Mouse (Mus musculus): ENCODE results near the gene Ccdc148. TPM values are rescaled to one million over a fixed set of nuclear protein-coding genes. Genes with fewer than 3 reads are reported as not detected.

The Ccdc148 gene
- polyA plus RNA-seq, 1 experiment from 2014 or later = 0.27 TPM

DNA sequence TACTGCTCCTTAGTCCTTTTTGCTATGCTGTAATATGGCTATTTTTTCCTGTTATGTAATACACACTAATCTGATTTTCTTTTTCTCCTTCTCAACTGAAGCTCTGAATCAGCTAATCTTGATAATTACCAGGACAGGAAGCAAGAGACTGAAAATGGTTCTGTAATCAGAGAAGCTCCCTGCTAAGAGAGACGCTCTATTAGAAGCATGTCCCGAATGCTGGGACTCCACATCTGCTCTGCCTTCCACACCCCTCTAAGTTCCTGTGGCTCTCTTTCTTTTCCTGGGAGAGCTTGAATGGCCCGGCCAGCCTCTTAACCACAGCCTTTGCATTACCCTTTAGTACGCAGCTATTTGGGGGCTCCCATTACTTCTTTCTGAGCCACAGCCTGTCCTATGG is 255.4 kb downstream of the Ccdc148 start:
- Histone ChIP-seq H3K4me3 (ENCODE audit: low read depth, low read length) (no peak overlapping the region), H3K27me3 (ENCODE audit: control insufficient read depth, insufficient read depth, low read length) (no peaks in the 10 kb centered on the region), H3K27ac (ENCODE audit: low read depth, low read length) (no peak overlapping the region), H3K4me1 (ENCODE audit: control insufficient read depth, insufficient read depth, low read length) (peaks cover 12% of the 10 kb centered on the region), H3K4me2 (no peak overlapping the region), H3K36me3 (ENCODE audit: control insufficient read depth, insufficient read depth, low read length) (no peaks in the 10 kb centered on the region), H3K9me3 (replicated peaks; ENCODE audit: control insufficient read depth, low read length) (no peaks in the 10 kb centered on the region), H3K9ac (ENCODE audit: low read depth, low read length) (no peak overlapping the region)
- no peak for ATAC-seq (replicated peaks; ENCODE audit: insufficient number of reproducible peaks, low FRiP score, low TSS enrichment)
- WGBS (ENCODE audit: insufficient replicate concordance) = 43% methylated on average over 4 of the region's 4 CpGs

DNA sequence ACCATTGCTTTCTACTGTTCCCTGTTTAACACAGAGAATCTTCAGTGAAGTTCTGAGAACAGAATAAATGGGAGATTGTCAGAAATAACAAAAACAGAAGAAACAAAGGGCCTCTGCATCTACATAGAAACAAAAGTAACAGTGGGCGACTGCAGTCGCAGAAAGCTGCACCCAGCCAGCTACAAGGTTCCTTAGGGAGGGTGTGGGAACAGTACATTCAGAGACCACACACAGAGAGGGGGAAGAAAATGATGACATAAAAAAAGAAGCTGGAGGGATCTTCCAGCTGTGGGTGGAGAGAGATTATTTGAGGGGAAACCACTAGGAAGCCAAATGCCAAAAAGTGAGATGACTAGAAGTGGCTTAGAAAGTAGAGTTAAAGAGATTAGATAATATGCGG is 280.6 kb downstream of the Ccdc148 start:
- Histone ChIP-seq H3K4me3 (ENCODE audit: low read depth, low read length) (no peak overlapping the region), H3K27me3 (ENCODE audit: control insufficient read depth, insufficient read depth, low read length) (no peaks in the 10 kb centered on the region), H3K9ac (ENCODE audit: low read depth, low read length) (no peak overlapping the region), H3K4me1 (ENCODE audit: control insufficient read depth, insufficient read depth, low read length) (no peaks in the 10 kb centered on the region), H3K4me2 (no peak overlapping the region), H3K36me3 (ENCODE audit: control insufficient read depth, insufficient read depth, low read length) (no peaks in the 10 kb centered on the region), H3K27ac (ENCODE audit: low read depth, low read length) (no peak overlapping the region), H3K9me3 (replicated peaks; ENCODE audit: control insufficient read depth, low read length) (no peaks in the 10 kb centered on the region)
- no peak for ATAC-seq (replicated peaks; ENCODE audit: insufficient number of reproducible peaks, low FRiP score, low TSS enrichment)
- WGBS (ENCODE audit: insufficient replicate concordance) = 59% methylated on average over 3 of the region's 3 CpGs

DNA sequence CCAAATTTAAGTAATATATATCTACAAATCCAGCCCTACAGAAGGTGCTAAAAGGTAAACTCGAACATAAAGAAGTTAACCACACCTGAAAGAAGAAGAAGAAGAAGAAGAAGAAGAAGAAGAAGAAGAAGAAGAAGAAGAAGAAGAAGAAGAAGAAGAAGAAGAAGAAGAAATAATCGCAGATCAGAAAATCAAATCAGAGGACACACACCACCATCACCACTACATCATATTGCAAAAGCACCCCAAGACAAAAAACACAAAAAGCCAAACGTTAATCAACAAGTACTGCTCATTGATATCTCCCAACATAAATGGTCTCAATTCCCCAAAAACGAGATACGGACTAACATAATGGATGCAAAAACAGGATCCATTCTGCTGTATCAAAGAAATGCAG is 301.3 kb downstream of the Ccdc148 start, which contains the start of gene Gm11099:
TSS of gene Gm11099 (plus strand) at position 301 of the 400 bp plus-strand sequence.
- no peaks in the 10 kb centered on the region for H3K4me1 ChIP-seq (ENCODE audit: control insufficient read depth, insufficient read depth, low read length)

DNA sequence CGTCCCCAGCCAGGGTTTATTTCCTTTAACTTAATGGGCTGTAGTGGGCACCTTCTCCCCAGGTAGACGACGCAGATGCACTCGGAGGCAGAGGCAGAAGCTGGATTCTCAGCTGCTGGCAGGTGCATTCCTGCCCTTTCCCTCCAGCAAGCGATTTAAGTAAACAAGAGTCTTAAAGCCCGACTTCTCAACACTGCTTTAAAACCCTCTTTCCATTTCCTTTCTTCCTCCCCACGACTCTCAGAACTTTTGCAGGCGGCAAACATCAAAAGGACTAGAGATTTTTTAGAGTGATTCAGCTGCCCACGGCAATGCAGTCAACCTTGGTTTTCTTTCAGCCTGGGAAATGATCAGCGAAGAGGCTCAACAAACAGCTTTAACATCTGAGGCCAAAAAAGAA is 316.0 kb downstream of the Ccdc148 start:
- no peak for ATAC-seq (replicated peaks; ENCODE audit: insufficient number of reproducible peaks, low FRiP score, low TSS enrichment)
- Histone ChIP-seq H3K27me3 (ENCODE audit: control insufficient read depth, insufficient read depth, low read length) (no peaks in the 10 kb centered on the region), H3K9me3 (replicated peaks; ENCODE audit: control insufficient read depth, low read length) (no peaks in the 10 kb centered on the region), H3K4me3 (ENCODE audit: low read depth, low read length) (no peak overlapping the region), H3K4me1 (ENCODE audit: control insufficient read depth, insufficient read depth, low read length) (no peaks in the 10 kb centered on the region), H3K27ac (ENCODE audit: low read depth, low read length) (no peak overlapping the region), H3K4me2 (no peak overlapping the region), H3K9ac (ENCODE audit: low read depth, low read length) (no peak overlapping the region), H3K36me3 (ENCODE audit: control insufficient read depth, insufficient read depth, low read length) (no peaks in the 10 kb centered on the region)
- 40% methylated on average over 10 of the region's 10 CpGs for WGBS (ENCODE audit: insufficient replicate concordance)

More for the DNA sequence above, 301.3 kb downstream of the Ccdc148 start, which contains the start of gene Gm11099:
- Histone ChIP-seq H3K27ac (ENCODE audit: low read depth, low read length) (no peak within 1 kb of the TSS), H3K4me3 (ENCODE audit: low read depth, low read length) (no peak within 1 kb of the TSS), H3K9ac (ENCODE audit: low read depth, low read length) (no peak within 1 kb of the TSS), H3K9me3 (replicated peaks; ENCODE audit: control insufficient read depth, low read length) (no peaks in the 10 kb centered on the region), H3K36me3 (ENCODE audit: control insufficient read depth, insufficient read depth, low read length) (no peaks in the 10 kb centered on the region), H3K27me3 (ENCODE audit: control insufficient read depth, insufficient read depth, low read length) (no peaks in the 10 kb centered on the region), H3K4me2 (no peak within 1 kb of the TSS)
- ATAC-seq (replicated peaks; ENCODE audit: insufficient number of reproducible peaks, low FRiP score, low TSS enrichment) = no peak
- WGBS (ENCODE audit: insufficient replicate concordance) = 82% methylated on average over 5 of the region's 5 CpGs

DNA sequence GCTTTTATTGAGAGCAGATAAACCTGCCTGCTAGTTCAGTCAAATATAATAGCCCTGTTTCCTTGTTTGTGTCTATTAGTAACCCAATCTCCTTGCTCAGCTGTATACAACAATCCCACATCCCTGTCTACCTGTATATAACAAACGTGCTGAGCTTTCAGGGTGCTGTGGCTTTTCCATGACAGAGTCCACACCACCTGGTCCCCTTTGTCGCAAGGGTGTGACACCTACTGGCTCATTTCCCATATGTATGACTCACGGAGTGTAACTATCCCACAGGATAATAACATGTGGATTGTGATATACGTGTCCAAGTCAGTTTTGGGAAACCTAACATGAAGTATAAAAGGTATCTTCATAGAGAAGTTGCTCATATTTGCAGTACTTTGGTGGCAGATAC is 318.0 kb downstream of the Ccdc148 start:
- no peak overlapping the region for H3K4me2 ChIP-seq
- no peaks in the 10 kb centered on the region for H3K9me3 ChIP-seq (replicated peaks; ENCODE audit: control insufficient read depth, low read length)
- H3K36me3 ChIP-seq (ENCODE audit: control insufficient read depth, insufficient read depth, low read length) = no peaks in the 10 kb centered on the region
- H3K9ac ChIP-seq (ENCODE audit: low read depth, low read length) = no peak overlapping the region
- no peak overlapping the region for H3K27ac ChIP-seq (ENCODE audit: low read depth, low read length)
- WGBS (ENCODE audit: insufficient replicate concordance) = 80% methylated on average over 4 of the region's 4 CpGs
- ATAC-seq (replicated peaks; ENCODE audit: insufficient number of reproducible peaks, low FRiP score, low TSS enrichment) = no peak
- no peaks in the 10 kb centered on the region for H3K4me1 ChIP-seq (ENCODE audit: control insufficient read depth, insufficient read depth, low read length)
- no peak overlapping the region for H3K4me3 ChIP-seq (ENCODE audit: low read depth, low read length)
- no peaks in the 10 kb centered on the region for H3K27me3 ChIP-seq (ENCODE audit: control insufficient read depth, insufficient read depth, low read length)

DNA sequence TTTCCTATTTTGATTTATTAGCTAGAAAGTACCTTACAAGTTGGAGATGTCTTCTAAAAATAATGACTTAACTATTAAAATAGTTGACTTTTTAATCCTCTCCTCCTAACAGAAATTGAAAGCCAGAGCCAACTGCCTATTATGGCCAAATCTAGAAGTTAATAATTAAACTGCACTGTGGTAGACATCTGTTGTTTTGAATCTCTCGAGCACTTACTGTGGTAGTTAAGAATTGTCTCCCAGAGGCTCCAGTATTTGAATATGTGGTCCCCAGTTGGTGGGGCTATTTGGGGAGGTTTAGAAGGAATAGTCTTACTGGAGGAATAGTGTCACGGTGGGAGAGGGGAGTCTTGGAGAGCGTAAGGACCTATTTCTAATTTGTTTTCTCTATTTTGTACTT is 319.5 kb downstream of the Ccdc148 start:
- no peak overlapping the region for H3K27ac ChIP-seq (ENCODE audit: low read depth, low read length)
- H3K9ac ChIP-seq (ENCODE audit: low read depth, low read length) = no peak overlapping the region
- no peak overlapping the region for H3K4me3 ChIP-seq (ENCODE audit: low read depth, low read length)
- H3K27me3 ChIP-seq (ENCODE audit: control insufficient read depth, insufficient read depth, low read length) = no peaks in the 10 kb centered on the region
- WGBS (ENCODE audit: insufficient replicate concordance) = 84% methylated on average over 3 of the region's 3 CpGs
- ATAC-seq (replicated peaks; ENCODE audit: insufficient number of reproducible peaks, low FRiP score, low TSS enrichment) = no peak
- no peaks in the 10 kb centered on the region for H3K4me1 ChIP-seq (ENCODE audit: control insufficient read depth, insufficient read depth, low read length)
- no peaks in the 10 kb centered on the region for H3K9me3 ChIP-seq (replicated peaks; ENCODE audit: control insufficient read depth, low read length)
- no peaks in the 10 kb centered on the region for H3K36me3 ChIP-seq (ENCODE audit: control insufficient read depth, insufficient read depth, low read length)
- no peak overlapping the region for H3K4me2 ChIP-seq

DNA sequence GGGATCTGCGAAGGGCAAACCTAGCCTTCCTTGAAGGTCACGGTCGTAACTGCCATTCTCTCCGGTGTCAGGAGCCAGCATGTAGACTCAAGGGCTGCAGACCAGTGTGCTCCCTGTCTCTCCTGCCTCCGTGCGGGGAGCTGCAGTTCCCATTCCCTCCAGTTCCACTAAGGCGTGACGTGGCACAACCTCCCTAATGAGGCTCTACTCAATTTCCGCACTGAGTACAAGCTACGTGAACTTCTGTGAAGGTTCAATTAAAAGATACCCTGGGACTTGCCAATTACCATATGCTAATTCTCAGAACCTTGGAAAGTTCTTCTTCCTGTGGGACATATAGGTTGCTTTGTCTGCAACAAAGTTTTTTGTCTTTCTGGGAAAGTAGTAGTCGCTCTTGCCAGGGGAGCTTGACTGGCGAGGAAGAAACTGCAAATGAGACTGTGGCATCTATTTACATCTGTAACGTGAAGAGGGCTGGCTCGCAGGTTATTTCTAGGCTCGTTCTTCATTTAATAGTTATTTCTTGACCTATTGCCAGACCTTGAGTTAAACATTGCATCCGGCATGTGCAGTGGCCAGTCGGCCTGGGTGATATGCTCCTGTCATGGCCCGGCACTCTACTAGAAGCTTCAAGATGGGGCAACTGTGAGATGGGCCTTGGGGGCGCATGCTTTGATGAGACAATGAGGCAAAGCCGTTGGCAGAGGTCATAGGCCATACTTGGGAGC is 328.1 kb downstream of the Ccdc148 start:
- H3K9me3 ChIP-seq (replicated peaks; ENCODE audit: control insufficient read depth, low read length) = no peaks in the 10 kb centered on the region
- H3K4me3 ChIP-seq (ENCODE audit: low read depth, low read length) = no peak overlapping the region
- WGBS (ENCODE audit: insufficient replicate concordance) = 85% methylated on average over 20 of the region's 20 CpGs
- H3K4me1 ChIP-seq (ENCODE audit: control insufficient read depth, insufficient read depth, low read length) = no peaks in the 10 kb centered on the region
- H3K27me3 ChIP-seq (ENCODE audit: control insufficient read depth, insufficient read depth, low read length) = no peaks in the 10 kb centered on the region
- H3K36me3 ChIP-seq (ENCODE audit: control insufficient read depth, insufficient read depth, low read length) = no peaks in the 10 kb centered on the region
- no peak overlapping the region for H3K4me2 ChIP-seq
- no peak overlapping the region for H3K9ac ChIP-seq (ENCODE audit: low read depth, low read length)
- no peak for ATAC-seq (replicated peaks; ENCODE audit: insufficient number of reproducible peaks, low FRiP score, low TSS enrichment)
- H3K27ac ChIP-seq (ENCODE audit: low read depth, low read length) = no peak overlapping the region

DNA sequence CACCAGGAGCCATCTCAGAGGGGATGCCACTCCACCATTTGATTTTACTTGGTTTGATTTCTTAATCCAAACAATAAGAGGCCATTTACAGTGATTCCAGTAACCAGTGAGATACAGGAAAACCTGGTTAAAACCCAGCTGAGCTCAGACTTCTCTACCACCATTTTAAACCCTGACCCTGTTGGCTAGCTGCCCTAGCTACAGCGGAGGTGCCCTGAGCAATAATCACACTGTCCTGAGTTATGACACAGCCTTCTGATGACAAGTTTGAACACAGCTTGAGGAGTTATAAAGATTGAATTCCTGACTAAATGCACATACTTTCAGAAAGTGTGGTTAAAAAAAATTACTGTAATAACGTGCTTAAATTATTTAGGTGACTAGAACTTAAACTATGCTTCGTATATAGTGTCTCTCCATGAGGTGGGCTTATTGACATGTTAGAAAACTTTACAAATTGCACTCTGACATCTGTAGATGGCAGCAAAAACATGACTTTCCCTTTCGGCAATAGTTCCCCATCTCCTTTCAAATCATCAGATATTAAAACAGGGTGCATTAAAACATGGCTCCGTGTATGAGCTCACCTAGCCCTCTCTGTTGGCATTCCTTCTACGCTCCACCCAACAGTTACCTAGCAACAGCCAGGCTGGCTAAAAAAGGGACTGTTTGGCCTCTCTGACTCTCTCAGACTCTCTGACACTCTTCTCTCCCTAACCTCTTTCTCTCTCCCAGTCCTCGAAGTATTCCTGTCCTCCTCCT is 330.3 kb downstream of the Ccdc148 start:
- H3K4me2 ChIP-seq = no peak overlapping the region
- no peak for ATAC-seq (replicated peaks; ENCODE audit: insufficient number of reproducible peaks, low FRiP score, low TSS enrichment)
- H3K9me3 ChIP-seq (replicated peaks; ENCODE audit: control insufficient read depth, low read length) = no peaks in the 10 kb centered on the region
- 62% methylated on average over 7 of the region's 7 CpGs for WGBS (ENCODE audit: insufficient replicate concordance)
- H3K9ac ChIP-seq (ENCODE audit: low read depth, low read length) = no peak overlapping the region
- H3K4me1 ChIP-seq (ENCODE audit: control insufficient read depth, insufficient read depth, low read length) = no peaks in the 10 kb centered on the region
- no peaks in the 10 kb centered on the region for H3K27me3 ChIP-seq (ENCODE audit: control insufficient read depth, insufficient read depth, low read length)
- H3K4me3 ChIP-seq (ENCODE audit: low read depth, low read length) = no peak overlapping the region
- H3K36me3 ChIP-seq (ENCODE audit: control insufficient read depth, insufficient read depth, low read length) = no peaks in the 10 kb centered on the region
- no peak overlapping the region for H3K27ac ChIP-seq (ENCODE audit: low read depth, low read length)

Data from heart, embryonic 11.5 days (tissue).